ENCODE assay signal across 24 mouse cellular contexts in the genomic region with DNA sequence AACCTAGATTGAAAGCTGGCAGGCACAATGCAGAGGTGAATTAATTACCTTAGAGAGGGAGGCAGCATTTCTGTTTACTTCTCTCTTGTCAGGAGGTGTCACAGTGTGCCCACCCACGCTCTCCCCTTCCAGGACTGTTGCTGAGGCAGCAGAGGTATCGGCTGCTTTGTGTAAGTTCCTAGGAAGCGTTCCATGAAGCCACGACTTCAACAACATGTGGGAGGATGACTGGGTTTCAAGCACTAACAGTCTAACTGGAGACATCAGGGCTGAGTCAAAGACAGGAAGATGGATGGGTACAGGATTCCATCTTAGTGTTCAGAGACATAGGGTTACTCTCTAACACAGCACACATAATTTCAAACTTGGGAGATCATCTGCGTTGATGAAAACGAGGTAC.
DNase-seq lines count a peak whose midpoint lies in the region; ATAC-seq lines count a peak whose summit lies in the region.
"Had no signal": no experiment of that assay in that cellular context is flagged by ENCODE, and none has a peak within 500 bp of the region (broad histone marks: within the 10 kb centered on the region; RNA-seq: fewer than 3 reads in every experiment).

No protein-coding gene starts in this region.

- no peak overlapping the region for H3K4me2 ChIP-seq in kidney, embryonic 15.5 days
- H3K4me2 ChIP-seq: embryonic facial prominence, embryonic 12.5 days; hindbrain, embryonic 12.5 days; limb, embryonic 13.5 days; liver, embryonic 12.5 days; midbrain, embryonic 11.5 days had no signal

- H3K36me3 ChIP-seq in kidney, embryonic 15.5 days: no peaks in the 10 kb centered on the region
- H3K36me3 ChIP-seq: embryonic facial prominence, embryonic 12.5 days; G1E; hindbrain, embryonic 12.5 days; limb, embryonic 13.5 days; liver, embryonic 12.5 days had no signal

- no peak overlapping the region for H3K4me3 ChIP-seq in kidney, embryonic 15.5 days (replicated peaks)
- H3K4me3 ChIP-seq: embryonic facial prominence, embryonic 12.5 days; heart, adult 2 months; hindbrain, embryonic 12.5 days; limb, embryonic 13.5 days; liver, embryonic 12.5 days had no signal

- no peak overlapping the region for H3K9ac ChIP-seq in kidney, embryonic 15.5 days
- H3K9ac ChIP-seq: embryonic facial prominence, embryonic 12.5 days; hindbrain, embryonic 12.5 days; limb, embryonic 13.5 days; liver, embryonic 12.5 days had no signal

- H3K4me1 ChIP-seq in kidney, embryonic 15.5 days: no peaks in the 10 kb centered on the region
- H3K4me1 ChIP-seq: embryonic facial prominence, embryonic 12.5 days; hindbrain, embryonic 12.5 days; limb, embryonic 13.5 days; liver, embryonic 12.5 days had no signal

- no peak for DNase-seq in kidney, adult 9 months
- DNase-seq in left cerebral cortex, adult 18-20 months (ENCODE audit: low spot score in 2 of 2): peak; percentile 21 to 55
- DNase-seq in left cerebral cortex, postnatal 4 days: no peak
- peak; percentile 23 to 28 for DNase-seq in left cerebral cortex, postnatal 14 days (ENCODE audit: low spot score in 2 of 2)
- DNase-seq in telencephalon, adult 2 months (ENCODE audit: low read depth, low spot score): peak; percentile 50
- DNase-seq in spleen, postnatal 36 days (ENCODE audit: low spot score in 2 of 2): no peak
- DNase-seq: B cell, adult 2 months; cerebellum, adult 18-20 months; cerebellum, postnatal 25 days; gastrocnemius, postnatal 25 days; heart, adult 2 months; lung, adult 2 months; lung, postnatal 14 days; thymus, postnatal 25 days had no signal

- intact Hi-C loops in left cerebral cortex, postnatal 4 days (cut with DNase I): no loop called here
- intact Hi-C loops in left cerebral cortex, postnatal 14 days (cut with DNase I): no loop called here

- no peaks in the 10 kb centered on the region for H3K9me3 ChIP-seq in kidney, embryonic 15.5 days (replicated peaks)
- H3K9me3 ChIP-seq: embryonic facial prominence, embryonic 12.5 days; G1E; hindbrain, embryonic 12.5 days; limb, embryonic 13.5 days; liver, embryonic 12.5 days had no signal

- ATAC-seq in kidney, embryonic 15.5 days (replicated peaks; ENCODE audit: low FRiP score): peak; percentile 90
- ATAC-seq: intestine, postnatal 0 days; liver, embryonic 12.5 days; Patski had no signal

- 25% methylated on average over 6 of the region's 6 CpGs for WGBS in kidney, embryonic 15.5 days

- H3K27me3 ChIP-seq in kidney, embryonic 15.5 days: no peaks in the 10 kb centered on the region
- H3K27me3 ChIP-seq: CH12.LX; embryonic facial prominence, embryonic 12.5 days; hindbrain, embryonic 12.5 days; limb, embryonic 13.5 days; liver, embryonic 12.5 days; Patski had no signal

- H3K27ac ChIP-seq in kidney, embryonic 15.5 days: no peak overlapping the region
- H3K27ac ChIP-seq: embryonic facial prominence, embryonic 12.5 days; heart, adult 2 months; hindbrain, embryonic 12.5 days; limb, embryonic 13.5 days; liver, embryonic 12.5 days had no signal

Comparison
In these comparisons a context has a peak if more than half of its experiments do, and no peak if none do; other contexts are left out.
1. DNase-seq: peak in left cerebral cortex, adult 18-20 months (2 of 2), left cerebral cortex, postnatal 14 days (2 of 2) and telencephalon, adult 2 months (single experiment); none in kidney, adult 9 months (single experiment), left cerebral cortex, postnatal 4 days (single experiment) and spleen, postnatal 36 days (0 of 2).